Mouse (Mus musculus): ENCODE results near the gene Tmem218.

- TF ChIP-seq CTCF (IDR thresholded peaks at IDR 0.05; ENCODE audit: low read depth) (no peak), EP300 (IDR thresholded peaks at IDR 0.05; ENCODE audit: low read depth) (no peak)
Observed at GRCm38 (mm10) chr9:37179596-37179995, 28.4 kb upstream of the Tmem218 start.

Measured in liver, postnatal 0 days (tissue).